38 mouse cellular contexts compared by ENCODE assay signal in genomic region chr2:76332161-76332805, GRCm38 (mm10). TPM values are rescaled to one million over a fixed set of nuclear protein-coding genes. Genes with fewer than 3 reads are reported as not detected.
A peak's percentile ranks its signal among the peaks of the same experiment; 100 is the strongest.
DNase-seq lines count a peak whose midpoint lies in the region; ATAC-seq and TF ChIP-seq lines count a peak whose summit lies in the region.
"Had no signal": no experiment of that assay in that cellular context is flagged by ENCODE, and none has a peak within 500 bp of the region (broad histone marks: within the 10 kb centered on the region; RNA-seq: fewer than 3 reads in every experiment).

No protein-coding gene starts in this region.

- DNase-seq in heart, adult 11 months: peak; percentile 80
- DNase-seq in heart, postnatal 4 days: no peak
- DNase-seq in 3134 (ENCODE audit: extremely low read depth, insufficient read length, low spot score) (peak; percentile 10), 3T3-L1 (ENCODE audit: low read depth, low spot score) (peak; percentile 51), Patski (ENCODE audit: low read depth, low spot score) (no peak)
- no peak for DNase-seq in right cerebral cortex, postnatal 10 days (ENCODE audit: low spot score in 2 of 2)
- DNase-seq in layer of hippocampus, adult 11-12 months (ENCODE audit: low spot score): no peak
- DNase-seq: cerebellum, adult 11-12 months; cerebellum, adult 9-11 months; forebrain, postnatal 0 days; heart, postnatal 10 days; kidney, adult 2 months; kidney, postnatal 4 days; layer of hippocampus, postnatal 36 days; lung, postnatal 36 days; midbrain, embryonic 14.5 days; retina, postnatal 1 day; spleen, adult 18-20 months; thymus, adult 18-20 months; thymus, postnatal 25 days had no signal

- POLR2A ChIA-PET in Patski (lab: Charles Lee): no interaction called here

- CTCF ChIA-PET in Patski (lab: Charles Lee): interaction anchor here (1.5 to 1.6 kb wide), 2 partner anchors 15 to 18 kb away, joined by 3 read pairs; no protein-coding TSS in a partner anchor

- in situ Hi-C loops in Patski (cut with MboI; ENCODE audit: low pct_unique_long_range_greater_than_20kb): no loop called here

- peaks cover 11% of the 10 kb centered on the region for H3K27me3 ChIP-seq in Patski
- H3K27me3 ChIP-seq: forebrain, embryonic 12.5 days had no signal

- no peak for TF ChIP-seq CTCF in Patski (IDR thresholded peaks at IDR 0.05)

- peak; percentile 55 for ATAC-seq in Patski
- ATAC-seq: forebrain, postnatal 0 days; hindbrain, embryonic 16.5 days had no signal

RNA-seq across cellular contexts. Expression of gene Pde11a, which starts 6.3 kb away (rescaled TPM):
- under 1 TPM; 0.14 to 0.43 TPM for total RNA-seq in heart, postnatal 4 days (2021)
- polyA plus RNA-seq in Patski (2021): 0.04 TPM
- total RNA-seq: common myeloid progenitor, adult 5-6 weeks; MEL; monocyte, adult 5-6 weeks had no signal
- polyA plus RNA-seq: erythroblast, embryonic 14.5 days had no signal

RNA-seq across cellular contexts. Expression of gene Cyct, which starts 28.0 kb away (rescaled TPM):
- under 1 TPM in 1 of 2 experiments, not detected in 1; 0.88 TPM for total RNA-seq in heart, postnatal 4 days (2021)
- not detected for polyA plus RNA-seq in Patski (2021)
- total RNA-seq: common myeloid progenitor, adult 5-6 weeks; forebrain, postnatal 0 days; gastrocnemius, adult 8-10 months; gastrocnemius, postnatal 4 days; layer of hippocampus, postnatal 36 days; left cerebral cortex, postnatal 10 days; MEL; monocyte, adult 5-6 weeks had no signal
- polyA plus RNA-seq: embryonic facial prominence, embryonic 14.5 days; erythroblast, embryonic 14.5 days; forebrain, embryonic 12.5 days; hindbrain, embryonic 11.5 days; hindbrain, embryonic 16.5 days; intestine, embryonic 14.5 days; kidney, adult 2 months; kidney, embryonic 16.5 days; limb, embryonic 12.5 days; liver, embryonic 16.5 days; lung, embryonic 16.5 days; midbrain, embryonic 14.5 days; neural tube, embryonic 14.5 days; stomach, embryonic 16.5 days had no signal

RNA-seq across cellular contexts. Expression of gene Rbm45, which starts 37.5 kb away (rescaled TPM):
- 10 to 100 TPM; 35.9 to 36.0 TPM for total RNA-seq in heart, postnatal 4 days (2021)
- 40.0 TPM for polyA plus RNA-seq in Patski (2021)

Comparison
In these comparisons a context has a peak if more than half of its experiments do, and no peak if none do; other contexts are left out.
1. DNase-seq: peak in heart, adult 11 months (single experiment), 3134 (single experiment) and 3T3-L1 (single experiment); none in heart, postnatal 4 days (single experiment), Patski (single experiment), right cerebral cortex, postnatal 10 days (0 of 2) and layer of hippocampus, adult 11-12 months (single experiment).